Mouse (Mus musculus): ENCODE results near the gene Slc25a28.

GRCm38 (mm10) chr19:43616889-43617288, 57.8 kb downstream of the Slc25a28 start:
- TF ChIP-seq CTCF (IDR thresholded peaks at IDR 0.05) (no peak), EP300 (IDR thresholded peaks at IDR 0.05) (no peak)
